Mouse (Mus musculus): ENCODE results near the gene Dnah2.

Gene Dnah2

DNA sequence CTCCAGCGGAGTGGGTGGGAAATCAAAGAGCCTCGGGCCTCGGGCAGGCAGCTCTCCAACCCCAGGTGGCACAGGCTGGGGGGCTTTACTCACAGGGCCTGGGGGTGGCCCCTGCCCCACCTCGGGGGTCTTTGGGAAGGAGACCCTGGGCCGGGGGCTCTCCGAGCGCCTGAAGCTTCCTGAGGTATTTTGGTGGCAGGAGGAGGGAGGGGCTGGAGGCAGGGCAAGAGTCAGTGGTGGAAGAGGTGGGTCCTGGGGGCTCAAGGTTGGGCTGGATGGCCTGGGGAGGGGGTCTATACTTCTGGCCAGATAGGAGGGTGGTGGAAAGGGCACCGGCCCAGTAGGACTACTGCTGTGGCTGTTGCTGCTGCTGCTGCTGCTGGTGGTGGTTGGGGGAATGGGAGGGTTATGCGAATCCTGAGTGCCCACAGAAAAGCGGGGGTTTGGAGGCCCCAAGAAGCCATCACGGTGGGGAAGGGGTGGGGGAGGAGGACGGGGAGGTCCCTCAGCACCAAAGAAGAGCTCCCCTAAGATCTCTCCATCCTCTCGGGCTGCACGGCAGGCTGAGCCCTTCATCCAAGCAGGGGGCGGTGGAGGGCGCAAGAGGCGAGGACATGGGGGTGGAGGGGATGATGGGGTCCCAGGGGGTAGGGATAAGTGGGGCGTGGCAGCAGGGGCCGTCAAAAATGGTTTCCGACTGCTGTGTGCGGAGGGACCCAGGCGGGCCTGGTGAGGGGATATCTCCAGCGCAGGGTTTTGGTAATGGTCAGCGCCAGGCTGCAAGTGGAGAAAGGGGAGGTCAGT, 143.3 kb downstream of the Dnah2 start:
- DNase-seq = no peak

DNA sequence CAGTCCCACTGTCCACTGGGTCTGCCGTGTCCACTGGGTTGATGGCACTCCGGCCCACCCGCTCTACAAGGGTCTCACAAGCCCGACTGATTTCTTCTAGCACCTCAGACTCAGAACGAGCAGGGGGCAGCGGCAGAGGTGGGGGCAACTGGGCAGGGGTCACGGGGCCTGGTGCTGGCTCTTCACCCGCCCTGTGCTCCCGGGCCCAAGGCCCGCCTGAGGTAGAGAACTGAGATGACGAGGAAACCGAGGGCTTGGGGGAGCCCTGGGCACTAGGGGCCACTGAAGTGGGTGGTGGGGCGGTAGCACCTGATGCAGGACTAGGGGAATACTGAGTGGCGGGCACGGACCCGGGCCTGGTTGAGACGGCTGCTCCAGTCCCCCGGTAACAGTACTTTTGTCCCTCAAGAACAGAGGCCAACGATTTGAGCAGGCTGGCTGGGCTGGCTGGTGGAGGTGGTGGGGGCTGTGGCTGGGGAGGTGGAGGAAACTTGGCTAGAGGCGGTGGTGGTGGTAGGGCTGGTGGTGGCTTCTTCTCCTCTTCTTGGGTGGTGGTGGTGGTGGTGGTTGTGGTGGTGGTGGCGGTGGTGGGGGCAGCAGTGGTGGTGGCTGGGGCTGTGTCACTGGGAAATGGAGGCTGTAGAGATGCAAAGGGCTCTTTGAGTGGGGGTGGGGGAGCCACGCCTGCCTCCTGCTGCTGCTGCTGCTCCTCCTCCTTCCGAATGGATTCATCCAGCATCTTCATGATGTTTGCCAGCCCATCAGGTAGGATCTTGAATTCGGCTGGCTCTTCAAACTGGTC, 144.1 kb downstream of the Dnah2 start:
- DNase-seq = no peak

DNA sequence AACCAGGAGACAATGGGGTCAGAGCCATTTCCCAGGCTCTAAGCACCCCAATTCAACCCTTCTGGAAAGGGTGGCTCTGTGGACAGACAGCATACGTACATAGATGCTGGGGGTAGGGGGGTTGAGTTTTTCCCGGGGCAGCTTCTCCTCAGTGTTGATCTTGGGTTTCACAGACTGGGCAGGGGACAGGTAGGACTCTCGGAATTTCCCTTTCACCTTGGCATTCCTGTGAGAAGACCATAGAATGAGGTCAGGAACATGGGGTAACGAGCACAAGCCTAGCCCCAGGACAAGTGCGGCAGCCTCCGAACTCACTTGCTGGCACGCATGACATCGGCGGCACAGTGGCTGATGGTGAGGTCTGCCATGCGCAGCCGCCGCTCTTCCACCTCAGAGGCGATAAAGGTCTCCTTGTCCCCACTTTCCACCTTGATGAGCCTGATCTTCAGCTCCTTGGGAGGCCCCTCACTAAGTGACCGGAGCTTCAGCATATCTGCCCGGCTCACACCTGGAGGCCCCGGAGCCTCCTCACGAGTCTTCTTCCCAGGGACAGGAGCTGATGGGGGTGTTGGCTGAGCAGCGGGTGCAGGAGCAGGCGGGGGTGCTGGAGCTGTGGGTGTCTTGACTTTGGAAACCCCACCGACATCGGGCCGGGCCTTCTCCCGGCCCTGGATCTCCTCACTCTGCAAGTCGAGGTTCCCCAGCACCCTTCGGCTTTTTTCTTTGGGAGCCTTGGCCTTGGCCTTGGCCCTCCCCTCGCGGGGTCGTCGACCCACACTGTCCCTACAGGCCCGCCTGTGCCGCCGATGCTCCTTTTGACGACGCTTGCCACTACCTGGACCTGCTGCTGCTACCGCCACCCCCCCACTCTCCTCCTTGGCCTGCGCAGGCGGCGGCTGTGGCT, 145.0 kb downstream of the Dnah2 start:
- peak in 1 of 2 experiments; percentile 18 for DNase-seq

DNA sequence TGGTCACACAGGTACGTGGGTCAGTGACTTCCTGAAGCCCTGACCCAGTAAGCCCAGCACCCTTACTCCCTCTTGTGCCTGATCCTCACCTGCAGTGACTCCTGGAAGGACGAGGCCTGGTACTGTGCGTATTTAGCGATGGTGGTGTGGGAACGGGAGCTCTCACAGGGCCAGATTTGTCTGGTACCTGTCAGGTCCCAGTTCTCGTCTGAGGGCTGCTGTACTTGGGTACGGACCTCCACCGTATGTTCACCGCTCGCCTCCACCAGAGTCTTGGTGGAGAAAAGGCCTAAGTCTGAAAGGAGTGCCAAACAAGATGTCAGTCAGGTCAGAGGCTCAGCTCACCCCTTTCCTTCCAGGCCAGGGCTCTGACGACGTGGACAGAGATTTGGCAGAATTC, 146.9 kb downstream of the Dnah2 start:
- no peak for DNase-seq

DNA sequence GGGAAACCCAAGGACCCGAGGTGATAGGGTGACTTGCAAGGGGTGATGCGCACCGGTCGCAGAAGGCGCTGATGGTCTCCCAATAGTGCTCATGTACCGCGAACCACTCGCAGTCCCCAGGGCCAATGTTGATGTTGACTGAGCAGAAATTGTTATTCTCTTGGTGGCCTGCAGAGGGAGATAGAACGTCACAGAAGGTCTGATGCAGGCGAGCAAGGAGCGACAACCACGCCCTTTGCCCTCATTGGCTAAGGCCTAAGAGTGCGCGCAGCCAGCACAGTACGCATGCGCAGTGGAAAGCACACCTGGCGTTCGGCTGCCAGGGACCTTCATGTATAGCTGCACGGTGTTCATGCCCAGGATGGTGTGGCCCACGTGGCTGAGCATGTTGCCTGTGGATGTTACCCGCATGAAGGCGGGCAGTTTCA, 147.7 kb downstream of the Dnah2 start:
- peak; percentile 93 to 95 for DNase-seq

DNA sequence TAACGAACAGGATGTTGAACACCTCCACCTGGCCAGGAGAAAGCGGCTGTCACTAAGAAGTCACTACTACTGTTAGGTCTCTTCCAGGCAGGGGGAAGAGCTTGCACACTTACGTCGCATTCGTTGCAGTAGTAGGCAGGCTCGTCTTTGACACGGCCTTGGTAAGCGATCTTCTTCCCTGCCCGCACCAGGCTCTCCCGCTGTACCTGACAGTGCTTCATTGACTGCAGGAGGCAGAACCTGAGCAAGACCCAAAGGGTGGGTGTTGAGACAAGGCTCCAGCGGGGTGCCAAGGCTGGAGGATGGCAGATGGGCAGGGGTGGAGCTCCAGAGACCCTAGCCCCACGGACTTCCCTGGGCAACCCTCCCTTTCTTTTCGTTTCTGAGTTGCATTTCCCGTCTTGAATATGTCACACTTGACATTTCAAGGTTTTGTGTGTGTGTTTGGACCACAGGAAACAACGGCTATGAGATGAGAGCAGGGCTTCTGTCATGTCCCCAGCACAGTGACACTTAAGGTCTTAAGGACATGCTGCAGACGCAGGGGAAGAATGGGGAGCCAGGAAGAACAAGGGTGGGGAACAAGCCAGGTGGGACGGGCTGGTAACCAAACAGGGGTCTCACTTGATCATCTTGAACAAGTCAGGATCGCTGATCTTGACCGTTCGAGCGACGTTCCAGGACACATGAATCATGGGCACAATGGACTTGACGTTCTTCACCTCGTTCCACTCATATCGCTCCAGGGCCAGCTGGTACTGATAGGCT, 148.6 kb downstream of the Dnah2 start:
- DNase-seq = peak in 1 of 2 experiments; percentile 17

DNA sequence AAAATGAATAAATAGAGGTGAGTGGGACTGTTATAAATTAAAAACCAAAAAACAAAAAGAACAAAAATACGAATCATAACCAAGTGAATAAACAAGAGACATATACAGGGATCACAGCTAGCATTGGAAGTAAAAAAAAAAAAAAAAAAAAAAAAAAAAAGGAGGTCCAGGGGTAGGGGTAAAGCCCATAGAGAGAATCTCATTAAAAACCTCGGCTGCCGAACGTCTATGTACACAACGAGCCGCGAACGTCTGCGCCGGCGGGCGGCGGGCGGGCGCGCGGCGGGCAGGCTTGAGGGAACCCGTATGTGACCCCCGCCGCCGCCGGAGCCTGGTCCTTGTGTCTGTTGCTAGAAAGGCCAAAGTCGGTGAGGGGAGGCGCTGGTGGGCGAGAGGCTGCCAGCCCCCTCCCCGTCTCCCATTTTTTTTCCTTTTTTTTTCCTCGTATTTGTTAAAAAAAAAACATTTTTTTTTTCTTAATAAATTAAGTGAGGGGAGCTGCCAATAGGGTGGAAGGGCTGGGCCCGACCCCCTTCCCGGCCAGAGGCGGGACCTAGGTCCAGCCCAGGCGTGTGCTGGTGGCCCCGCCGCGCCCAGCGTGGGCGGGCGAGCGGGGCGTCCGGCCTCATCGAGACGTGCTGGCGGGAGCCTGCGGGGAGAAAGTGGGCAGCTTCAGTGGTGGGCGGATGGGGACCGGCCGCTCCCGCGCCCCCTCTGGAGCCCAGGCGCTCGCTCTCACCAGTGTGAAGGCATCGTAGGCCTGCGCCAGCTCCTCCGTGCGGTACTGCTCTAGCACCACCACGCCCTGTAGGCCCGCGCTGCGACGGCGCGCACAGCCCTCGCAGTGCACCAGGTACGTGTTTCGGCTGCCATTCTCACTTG, 149.5 kb downstream of the Dnah2 start:
- DNase-seq = peak in 1 of 2 experiments; percentile 18

DNA sequence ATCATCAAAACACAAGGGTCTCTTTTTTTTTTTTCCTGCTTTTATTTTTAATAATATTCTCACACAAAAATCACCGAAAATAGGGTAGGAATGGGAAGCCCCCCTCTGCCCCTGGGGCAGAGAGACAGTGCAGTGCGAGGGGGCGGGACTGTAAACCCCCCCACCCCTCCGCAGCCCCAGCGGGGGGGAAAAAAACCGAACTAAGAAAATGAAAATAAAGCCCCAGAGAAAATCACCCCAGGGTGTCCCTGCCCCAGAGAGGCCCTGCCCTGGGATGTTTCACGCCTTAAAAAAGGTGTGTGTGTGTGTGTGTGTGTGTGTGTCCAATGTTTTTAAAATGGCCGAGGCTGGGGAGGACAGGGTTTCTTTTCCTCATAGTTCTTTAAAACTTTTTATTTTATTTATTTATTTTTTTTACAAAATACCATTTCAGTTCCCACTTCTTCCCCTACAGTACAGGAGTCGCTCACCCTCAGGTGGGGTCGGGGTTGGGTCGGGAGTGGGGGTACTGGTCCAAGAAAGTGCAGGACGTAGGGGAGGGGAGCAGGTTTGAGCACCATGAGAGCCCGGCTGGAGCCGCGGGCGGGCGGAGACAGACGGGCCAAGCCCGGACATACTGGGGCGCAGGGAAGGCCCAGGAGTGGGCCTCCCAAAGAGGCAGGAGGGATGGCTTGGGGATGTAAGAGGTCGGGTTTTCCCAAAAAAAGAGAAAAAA, 150.3 kb downstream of the Dnah2 start:
- peak in 1 of 2 experiments; percentile 17 for DNase-seq

DNA sequence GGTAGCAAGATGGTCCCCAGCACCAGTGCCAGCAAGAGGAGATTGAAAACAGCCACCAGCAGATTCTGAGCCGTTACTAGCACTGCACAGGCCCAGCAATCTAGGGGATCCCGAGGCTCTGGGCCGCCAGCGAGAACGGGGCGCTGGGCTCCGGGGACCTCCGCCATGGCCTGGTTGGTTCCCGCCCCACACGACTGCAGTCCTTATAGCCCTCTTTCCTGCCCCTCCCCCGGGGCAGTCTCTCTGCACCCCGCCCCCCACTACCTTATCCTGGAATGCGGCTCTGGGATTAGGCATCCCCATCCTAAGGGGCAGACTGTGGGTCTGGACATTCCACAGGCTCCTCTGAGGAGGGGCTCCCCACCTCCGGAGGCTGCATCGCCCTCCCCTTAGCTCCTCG, 150.9 kb downstream of the Dnah2 start, which contains the start of gene Tmem88:
Tmem88 (minus strand) TSS at position 176 of the 400 bp plus-strand sequence.
- DNase-seq = peak; percentile 30 to 38

DNA sequence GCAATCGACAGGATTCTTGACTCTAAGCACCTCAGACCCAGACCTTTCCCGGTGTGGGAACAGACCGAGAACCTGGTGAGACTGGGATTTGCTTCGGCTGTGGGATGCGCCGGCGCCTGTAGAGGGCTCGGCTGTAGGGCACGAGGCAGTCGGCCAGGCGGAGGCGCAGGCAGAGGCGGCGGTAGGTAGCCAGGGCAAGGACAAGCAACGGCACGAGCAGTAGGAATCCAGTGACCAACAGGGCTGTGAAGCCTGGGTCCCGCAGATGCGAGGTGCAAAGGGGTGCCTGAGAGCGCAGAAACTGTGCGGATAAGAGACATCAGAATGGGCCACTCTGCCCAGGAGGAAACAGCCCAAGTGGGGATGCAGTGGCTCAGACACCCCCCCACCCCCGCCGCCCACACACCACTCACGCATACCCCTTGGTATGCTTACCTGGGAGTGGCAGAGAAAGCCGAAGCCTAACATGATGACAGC, 151.3 kb downstream of the Dnah2 start:
- peak; percentile 53 to 57 for DNase-seq

DNA sequence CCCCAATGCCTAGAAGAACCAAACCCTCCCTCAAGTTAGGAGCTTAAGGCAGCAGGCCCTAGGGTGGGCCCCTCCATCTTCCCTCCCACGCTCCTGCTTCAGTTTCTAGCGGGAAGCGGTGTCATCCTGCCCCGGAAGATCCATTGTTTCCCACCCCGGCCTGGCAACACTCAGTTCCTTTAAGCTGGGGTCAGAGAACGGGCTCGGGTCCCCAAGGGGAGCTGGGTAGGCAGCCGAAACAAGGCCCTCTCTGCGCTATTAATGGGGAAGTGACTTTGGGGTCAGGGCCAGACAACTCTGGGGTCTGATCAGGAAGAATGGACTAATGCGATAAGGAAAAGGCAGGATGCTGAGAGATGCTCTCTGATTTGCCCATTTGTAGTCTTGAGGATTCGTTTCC, 152.1 kb downstream of the Dnah2 start:
- DNase-seq = no peak

DNA sequence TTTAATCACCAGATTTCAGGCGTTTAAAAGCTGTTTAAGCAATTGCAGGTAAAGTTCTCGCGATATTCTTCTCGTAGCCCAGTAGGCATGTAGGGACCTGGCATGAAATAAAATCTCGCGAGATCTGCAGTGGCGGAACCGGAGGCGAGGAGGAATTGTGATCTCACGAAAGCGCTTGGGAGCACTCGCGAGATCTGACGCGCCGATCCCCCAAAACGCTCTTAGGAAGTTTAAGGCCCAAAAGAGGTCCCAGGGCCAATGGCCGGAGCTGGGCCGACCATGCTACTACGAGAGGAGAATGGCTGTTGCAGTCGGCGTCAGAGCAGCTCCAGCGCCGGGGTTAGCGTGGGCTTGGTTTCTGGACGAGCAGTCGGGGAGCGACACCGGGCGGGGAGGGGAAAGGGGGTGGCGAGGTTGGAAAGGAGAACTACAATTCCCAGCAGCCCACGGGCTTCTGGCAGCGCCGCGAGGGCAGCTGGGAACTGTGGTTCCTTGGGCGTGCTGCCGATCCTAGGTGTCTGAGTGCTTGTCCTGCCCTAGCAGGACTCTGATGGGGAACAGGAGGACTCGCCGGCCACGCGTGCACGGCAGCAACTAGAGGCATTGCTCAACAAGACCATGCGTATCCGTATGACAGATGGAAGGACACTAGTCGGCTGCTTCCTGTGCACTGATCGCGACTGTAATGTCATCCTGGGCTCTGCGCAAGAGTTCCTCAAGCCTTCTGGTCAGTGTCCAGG, 153.1 kb downstream of the Dnah2 start:
- peak; percentile 93 to 96 for DNase-seq

DNA sequence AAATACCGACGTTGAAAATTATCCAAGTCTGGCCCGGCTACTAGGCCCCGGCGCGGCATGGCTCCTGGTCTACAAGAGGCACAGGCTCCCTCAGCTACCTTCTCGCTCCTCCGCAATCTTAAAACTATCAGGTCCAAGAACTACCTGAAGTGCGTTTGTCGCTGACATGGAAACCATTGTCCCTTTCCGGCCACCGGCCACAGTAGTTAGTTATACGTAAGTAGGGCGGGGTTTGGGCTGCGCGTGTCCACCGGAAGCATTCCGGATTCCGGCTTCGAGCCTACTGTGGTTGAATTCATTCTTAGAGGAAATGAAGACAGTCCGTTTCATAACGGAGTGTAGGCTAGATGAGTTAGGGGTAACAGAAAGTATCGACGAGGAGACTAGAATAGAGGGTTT, 153.7 kb downstream of the Dnah2 start, which contains the start of the genes Naa38 and Cyb5d1:
Naa38 (plus strand) TSS at position 253 of the 399 bp plus-strand sequence.
Cyb5d1 (minus strand) TSS at position 397 of the 399 bp plus-strand sequence.
- peak; percentile 92 to 95 for DNase-seq

DNA sequence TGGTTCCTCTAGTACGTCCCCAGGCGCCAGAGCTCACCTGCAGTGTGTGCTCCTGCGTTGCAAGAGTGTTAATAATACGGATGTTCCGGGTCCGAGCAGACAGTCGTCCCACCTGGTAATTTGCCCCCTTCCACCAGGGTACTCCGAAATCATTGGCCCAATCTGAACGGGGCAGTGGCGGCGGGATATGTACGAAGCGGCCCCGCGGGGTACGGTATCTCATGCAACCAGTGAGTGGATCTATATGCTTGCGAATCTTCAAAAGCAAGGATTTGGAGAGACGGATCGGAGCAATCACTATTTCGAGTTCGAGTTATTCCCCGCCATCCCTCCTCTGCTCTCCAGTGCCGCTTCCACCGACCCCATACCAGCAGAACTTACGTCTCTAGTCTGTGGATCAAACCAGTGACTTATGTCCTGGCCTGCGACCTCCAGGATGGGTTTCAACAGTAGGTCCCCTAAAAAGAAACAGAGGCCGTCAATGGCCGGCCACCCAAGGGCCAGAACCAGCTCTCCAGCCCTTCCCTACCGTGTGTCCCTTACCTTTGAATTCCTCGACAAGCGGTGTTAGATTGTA, 154.2 kb downstream of the Dnah2 start:
- DNase-seq = peak in 1 of 2 experiments; percentile 24

DNA sequence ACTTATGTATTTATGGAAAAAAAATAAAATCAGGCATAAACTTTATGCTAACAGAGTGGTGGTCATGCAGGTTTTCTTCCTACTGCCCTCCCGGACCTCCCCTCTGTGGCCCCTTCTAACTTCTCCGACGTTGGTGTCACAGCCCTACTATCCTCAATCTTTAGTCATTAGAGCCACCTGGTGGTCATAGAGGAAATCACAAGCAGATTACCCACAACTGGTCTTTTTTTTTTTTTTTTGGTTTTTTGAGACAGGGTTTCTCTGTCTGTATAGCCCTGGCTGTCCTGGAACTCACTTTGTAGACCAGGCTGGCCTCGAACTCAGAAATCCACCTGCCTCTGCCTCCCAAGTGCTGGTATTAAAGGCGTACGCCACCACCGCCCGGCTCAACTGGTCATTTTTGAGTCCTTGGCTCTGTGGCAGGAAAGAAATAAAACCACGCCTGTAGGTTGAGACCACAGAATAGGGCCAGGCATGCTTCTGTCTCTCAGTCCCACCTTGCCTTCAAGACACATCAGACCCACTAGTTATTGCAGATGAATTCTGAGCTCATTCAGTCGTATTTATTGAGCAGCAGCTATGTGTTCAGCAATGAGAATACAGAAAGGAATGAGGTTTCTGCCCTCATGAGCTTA, 158.4 kb downstream of the Dnah2 start:
- peak; percentile 45 to 82 for DNase-seq

DNA sequence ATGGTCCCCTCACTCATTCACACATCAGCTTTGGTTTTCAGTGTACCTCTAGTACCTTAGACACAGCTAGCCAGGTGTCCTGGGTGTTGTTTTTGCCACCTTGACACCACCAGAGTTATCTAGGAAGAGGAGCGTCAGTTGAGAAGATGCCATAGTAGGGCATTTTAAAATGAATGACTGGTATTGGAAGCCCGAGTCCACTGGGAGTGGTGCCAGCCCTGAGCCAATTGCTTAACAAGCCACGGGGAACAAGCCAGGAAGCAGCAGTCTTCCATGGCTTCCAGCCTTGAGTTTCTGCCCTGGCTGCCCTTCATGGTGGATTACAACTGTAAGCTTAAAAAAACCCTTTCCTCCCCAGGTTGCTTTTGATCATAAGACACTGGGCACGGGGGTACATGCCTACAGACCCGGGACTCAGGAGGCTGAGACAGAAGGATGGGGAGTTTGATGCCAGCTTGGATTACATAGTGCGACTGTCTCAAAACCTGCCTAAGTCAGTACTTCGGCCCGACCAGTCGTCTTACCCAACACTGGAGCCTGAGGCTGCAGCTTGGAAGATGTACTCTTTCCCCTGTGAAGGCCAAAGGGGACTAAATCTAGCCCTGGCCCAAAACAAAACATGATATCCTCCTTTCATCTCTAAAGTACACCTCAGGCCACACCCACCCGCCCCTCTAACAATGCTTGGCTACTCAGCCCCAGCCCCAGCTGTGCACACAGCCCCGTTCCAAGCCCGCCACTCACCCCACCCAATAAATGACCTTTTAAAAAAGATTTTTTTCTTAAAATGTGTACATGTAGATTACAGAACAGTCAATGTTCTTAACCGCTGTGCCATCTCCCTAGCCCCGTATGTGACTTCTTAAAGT, 159.1 kb downstream of the Dnah2 start:
- peak in 1 of 2 experiments; percentile 58 for DNase-seq

DNA sequence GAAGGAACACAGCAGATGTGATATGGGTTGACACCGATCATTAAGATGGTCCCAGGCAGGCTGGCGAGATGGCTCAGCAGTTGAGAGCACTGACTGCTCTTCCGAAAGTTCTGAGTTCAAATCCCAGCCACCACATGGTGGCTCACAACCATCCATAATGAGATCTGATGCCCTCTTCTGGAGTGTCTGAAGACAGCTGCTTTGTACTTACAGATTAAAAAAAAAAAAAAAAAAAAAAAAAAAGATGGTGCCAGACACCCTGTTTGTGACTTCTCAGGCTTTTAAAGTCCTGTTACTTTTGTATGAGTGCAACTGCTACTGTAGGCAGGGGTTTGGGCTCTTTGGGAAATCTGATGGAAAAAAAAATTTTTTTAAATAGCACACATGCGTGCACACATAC, 160.2 kb downstream of the Dnah2 start:
- no peak for DNase-seq

All from cerebellum, postnatal 36 days (tissue).